Mouse (Mus musculus) limb, embryonic 15.5 days (tissue): ENCODE data around the gene Kif2a. TPM values are rescaled to one million over a fixed set of nuclear protein-coding genes. Genes with fewer than 3 reads are reported as not detected.

Experiments
- ATAC-seq: fragments of 200-750 bp; cut with Nextera tagmentation; 2 replicates; pipeline ENCODE4 v1.8.0; 2017; ENCODE audit warnings: low read depth, moderate TSS enrichment; ENCODE audit not compliant: insufficient number of reproducible peaks, low FRiP score, low TSS enrichment
- H3K27ac ChIP-seq: fragments of 300-500 bp; sonication (generic); 2 replicates; pipeline ENCODE4 v1.5.1; 2015; ENCODE audit warnings: moderate library complexity, mild to moderate bottlenecking, inconsistent platforms
- H3K27me3 ChIP-seq: fragments of 300-500 bp; sonication (generic); 2 replicates; pipeline ENCODE4 v1.6.1; 2015; ENCODE audit warnings: inconsistent platforms
- H3K36me3 ChIP-seq: fragments of 300-500 bp; sonication (generic); 2 replicates; pipeline ENCODE4 v1.6.1; 2015; ENCODE audit warnings: inconsistent platforms
- H3K4me1 ChIP-seq: fragments of 300-500 bp; sonication (generic); 2 replicates; pipeline ENCODE4 v1.6.1; 2015; ENCODE audit warnings: inconsistent platforms
- H3K4me2 ChIP-seq: fragments of 300-500 bp; sonication (generic); 2 replicates; pipeline ENCODE4 v1.6.1; 2015; ENCODE audit warnings: mild to moderate bottlenecking, inconsistent platforms
- H3K4me3 ChIP-seq: fragments of 300-500 bp; sonication (generic); 2 replicates; pipeline ENCODE4 v1.5.1; 2015; ENCODE audit warnings: mild to moderate bottlenecking, inconsistent platforms
- H3K9ac ChIP-seq: fragments of 300-500 bp; sonication (generic); 2 replicates; pipeline ENCODE4 v1.6.1; 2015; ENCODE audit warnings: inconsistent platforms
- H3K9me3 ChIP-seq: fragments of 300-500 bp; sonication (generic); 2 replicates; pipeline ENCODE4 v1.6.1; 2016; ENCODE audit warnings: inconsistent platforms
- WGBS: fragments of 180-500 bp; shearing (Covaris S2); methylation state at CpG from one replicate; pipeline ENCODE4 v1.1.7; 2015; 5-methylcytosine and 5-hydroxymethylcytosine counted together
- polyA plus RNA-seq: library from polyadenylated mRNA; unstranded; fragments of >200 nt; fragmentation: Nextera tagmentation; extraction: Ambion mirVana; gene quantifications from 2 replicates; pipeline ENCODE4 v1.2.1, GENCODE M21; 2015

The Kif2a gene
- 22.7 and 22.9 TPM in 2 replicates for polyA plus RNA-seq

DNA sequence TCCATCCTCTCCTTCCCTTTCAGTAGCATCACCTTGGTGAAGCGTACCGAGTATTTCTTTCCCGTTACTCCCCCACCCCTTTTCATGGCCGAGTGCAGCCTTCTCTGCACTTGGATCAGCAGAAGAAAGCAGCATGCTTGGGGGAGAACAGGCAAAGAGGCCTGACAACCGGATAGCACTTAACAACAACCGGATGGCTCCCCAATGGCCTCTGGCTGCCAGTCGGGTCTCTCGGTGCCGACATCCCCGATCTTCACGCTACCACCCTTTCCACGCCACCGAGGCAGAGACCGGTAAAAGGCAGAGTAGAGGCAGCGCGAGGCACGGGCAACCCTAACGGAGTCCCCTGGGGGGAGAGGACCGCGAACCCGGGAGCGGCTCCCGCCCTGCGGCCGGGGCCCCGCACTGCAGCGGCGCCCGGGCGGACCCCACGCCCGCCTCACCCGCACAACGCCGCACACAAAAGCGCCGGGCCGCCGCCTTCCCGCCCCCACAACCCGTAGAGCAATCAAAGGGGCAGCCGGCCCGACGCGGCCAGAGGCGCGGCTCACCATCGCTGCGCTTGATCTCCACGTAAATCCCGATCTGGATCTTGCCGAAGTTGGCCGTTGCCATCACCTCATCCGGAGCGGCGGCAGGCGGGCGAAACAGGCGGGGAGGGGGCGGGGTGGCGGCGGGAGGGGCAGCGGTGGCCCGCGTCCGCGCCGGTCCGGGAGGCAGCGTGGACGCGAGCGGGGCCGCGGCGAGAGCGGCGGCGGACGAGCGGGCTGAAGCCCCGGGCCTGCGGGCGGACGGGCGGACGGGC lies at the start of gene Kif2a:
TSS of gene Kif2a (minus strand) at position 666 of the 805 bp plus-strand sequence.
- H3K36me3 ChIP-seq: no peaks in the 10 kb centered on the region
- H3K27me3 ChIP-seq: no peaks in the 10 kb centered on the region
- H3K27ac ChIP-seq: peak within 1 kb of the TSS; percentile 93
- peaks cover 2% of the 10 kb centered on the region; the same call in 1 of the 2 replicates for H3K4me1 ChIP-seq
- peak within 1 kb of the TSS; percentile 78 for H3K4me2 ChIP-seq
- peak within 1 kb of the TSS; percentile 94 for H3K4me3 ChIP-seq
- peak; percentile 59 for ATAC-seq
- peak within 1 kb of the TSS; percentile 82 for H3K9ac ChIP-seq
- no peaks in the 10 kb centered on the region for H3K9me3 ChIP-seq
- WGBS: under 1% methylated on average over 59 of the region's 87 CpGs

DNA sequence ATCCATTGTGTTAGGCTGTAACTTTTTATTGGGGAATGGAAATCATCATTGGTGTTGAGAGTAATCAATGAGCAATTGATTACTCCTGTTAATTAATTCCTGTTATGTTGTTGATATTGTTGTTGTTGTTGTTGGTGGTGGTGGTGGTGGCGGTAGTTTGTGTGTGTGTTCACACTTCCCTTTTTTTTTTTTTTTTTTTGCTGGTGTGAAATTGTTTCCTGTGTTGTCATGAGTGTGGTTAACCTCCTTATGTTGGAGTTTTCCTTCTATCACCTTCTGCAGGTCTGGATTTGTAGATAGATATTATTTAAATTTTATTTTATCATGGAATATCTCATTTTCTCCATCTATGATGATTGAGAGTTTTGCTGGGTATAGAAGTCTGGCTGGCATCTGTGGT lies 47.1 kb upstream of the Kif2a start:
- Histone ChIP-seq H3K4me1 (peaks cover 13% of the 10 kb centered on the region), H3K9ac (no peak overlapping the region), H3K4me2 (no peak overlapping the region), H3K27me3 (no peaks in the 10 kb centered on the region), H3K36me3 (no peaks in the 10 kb centered on the region), H3K9me3 (no peaks in the 10 kb centered on the region), H3K4me3 (no peak overlapping the region), H3K27ac (no peak overlapping the region)
- ATAC-seq: no peak
- 92% methylated on average over 1 of the region's 1 CpGs for WGBS

DNA sequence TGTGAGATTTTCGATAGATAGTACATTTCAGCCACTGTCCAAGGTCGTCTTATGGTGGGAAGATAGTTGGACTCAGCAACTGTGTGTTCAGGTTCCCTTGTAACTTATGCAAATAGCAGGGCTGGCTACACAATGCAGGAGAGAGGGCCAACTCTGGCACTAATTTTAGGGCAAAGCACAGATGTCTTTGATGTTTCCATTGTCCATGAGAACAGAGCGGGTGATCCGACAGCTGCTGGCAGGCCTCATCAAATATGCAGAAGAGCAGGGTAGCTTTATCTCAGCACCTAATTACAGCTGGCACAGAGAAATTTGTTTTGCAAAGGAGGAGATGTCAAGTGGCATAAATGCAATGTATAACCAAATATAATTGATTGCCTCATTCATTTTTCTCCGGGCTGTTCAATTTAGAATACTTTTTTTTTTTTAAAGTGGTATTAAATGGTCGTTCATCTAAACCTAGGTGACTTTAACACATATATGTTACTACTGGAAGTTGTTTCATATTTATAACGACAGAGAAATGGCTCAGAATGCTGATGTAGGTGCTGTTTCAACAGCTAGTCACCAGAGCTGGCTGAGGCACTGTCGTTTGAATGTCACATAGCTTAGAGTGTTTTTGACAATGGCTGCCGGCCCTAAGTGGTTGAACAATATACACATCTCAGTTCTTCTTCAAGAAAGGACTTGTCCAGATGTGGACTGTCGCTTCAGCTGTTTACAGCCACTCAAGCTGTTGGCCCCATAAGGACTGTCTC lies 43.4 kb upstream of the Kif2a start:
- H3K27ac ChIP-seq: no peak overlapping the region
- H3K4me3 ChIP-seq: no peak overlapping the region
- H3K9me3 ChIP-seq: no peaks in the 10 kb centered on the region
- H3K27me3 ChIP-seq: no peaks in the 10 kb centered on the region
- H3K36me3 ChIP-seq: no peaks in the 10 kb centered on the region
- WGBS: 71% methylated on average over 10 of the region's 10 CpGs
- H3K4me2 ChIP-seq: no peak overlapping the region
- H3K4me1 ChIP-seq: no peaks in the 10 kb centered on the region
- no peak for ATAC-seq
- H3K9ac ChIP-seq: no peak overlapping the region

DNA sequence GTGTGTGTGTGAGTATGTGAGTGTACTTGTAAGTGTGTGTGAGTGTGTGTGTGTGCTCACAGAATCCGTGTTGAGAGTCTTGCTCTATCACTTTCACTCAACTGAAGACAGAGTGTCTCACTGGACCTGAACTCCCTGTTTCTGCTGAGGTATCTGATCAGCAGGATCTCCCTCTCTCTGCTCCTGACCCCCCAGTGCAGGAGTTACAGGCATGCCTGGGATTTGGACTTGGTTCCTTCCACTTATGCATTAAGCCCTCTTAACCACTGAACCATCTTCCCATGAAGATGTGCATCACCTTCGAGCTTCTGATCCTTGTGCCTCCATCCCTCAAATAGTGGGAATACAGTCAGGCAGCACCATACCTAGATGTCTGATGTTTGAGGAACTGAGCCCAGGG lies 42.3 kb upstream of the Kif2a start:
- no peaks in the 10 kb centered on the region for H3K4me1 ChIP-seq
- ATAC-seq: no peak
- no peaks in the 10 kb centered on the region for H3K9me3 ChIP-seq
- WGBS: 74% methylated on average over 2 of the region's 2 CpGs
- no peaks in the 10 kb centered on the region for H3K27me3 ChIP-seq
- no peak overlapping the region for H3K9ac ChIP-seq
- no peak overlapping the region for H3K27ac ChIP-seq
- H3K4me2 ChIP-seq: no peak overlapping the region
- no peaks in the 10 kb centered on the region for H3K36me3 ChIP-seq
- no peak overlapping the region for H3K4me3 ChIP-seq

DNA sequence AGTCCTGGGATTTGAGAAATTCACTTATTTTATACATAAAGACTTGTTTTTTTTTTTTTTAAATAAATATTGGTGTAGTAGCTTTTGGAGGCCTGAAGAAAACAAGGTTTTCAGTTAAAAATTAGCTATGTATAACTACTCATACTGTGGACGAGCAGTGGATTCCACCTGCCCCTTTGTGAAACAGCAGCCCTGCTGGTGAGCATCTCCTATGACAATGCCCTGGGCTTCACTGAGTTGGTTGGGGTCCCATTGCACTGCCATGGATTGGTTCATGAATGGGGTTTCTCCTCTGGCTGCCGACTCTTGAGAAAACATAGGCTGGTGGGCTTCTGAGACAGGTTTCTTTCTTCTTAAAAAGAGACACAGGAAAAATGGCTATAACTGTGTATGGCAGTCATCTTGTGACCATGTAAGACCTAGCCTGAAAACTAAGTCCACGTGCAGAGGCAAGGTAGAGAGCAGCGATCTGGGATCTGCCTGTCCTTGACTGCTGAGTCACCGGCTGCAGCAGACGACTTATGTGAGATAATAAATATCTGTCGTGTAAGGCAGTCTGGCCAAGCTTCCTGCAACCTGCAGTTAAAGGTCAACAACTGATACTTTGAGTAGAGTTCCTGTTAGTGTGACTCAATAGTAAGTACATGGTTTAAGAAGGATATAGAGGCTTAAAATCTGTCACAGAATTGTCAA lies 41.3 kb upstream of the Kif2a start:
- WGBS: 55% methylated on average over 7 of the region's 7 CpGs
- Histone ChIP-seq H3K27me3 (no peaks in the 10 kb centered on the region), H3K4me1 (no peaks in the 10 kb centered on the region), H3K27ac (no peak overlapping the region), H3K36me3 (no peaks in the 10 kb centered on the region), H3K9ac (no peak overlapping the region), H3K4me2 (no peak overlapping the region), H3K4me3 (no peak overlapping the region), H3K9me3 (no peaks in the 10 kb centered on the region)
- ATAC-seq: no peak

DNA sequence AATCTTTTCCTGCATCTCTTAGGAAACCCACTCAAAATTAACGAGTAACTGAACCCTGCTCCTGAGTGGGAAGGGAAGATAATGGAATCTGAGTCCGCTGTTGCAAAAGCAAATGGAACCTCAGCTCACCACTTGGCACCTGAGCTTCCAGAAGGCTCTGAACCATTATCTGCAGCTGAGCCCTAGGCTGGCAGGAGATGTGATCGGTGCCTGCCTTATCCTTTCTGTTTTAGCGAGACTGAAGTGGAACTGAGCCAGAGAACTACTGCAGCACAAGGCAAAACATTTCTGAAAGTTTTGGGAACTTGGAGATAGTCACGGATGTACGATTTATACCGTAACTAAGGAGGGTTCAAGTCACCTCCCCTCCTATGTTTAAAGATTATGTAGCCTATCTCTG lies 38.2 kb upstream of the Kif2a start:
- H3K9me3 ChIP-seq: no peaks in the 10 kb centered on the region

DNA sequence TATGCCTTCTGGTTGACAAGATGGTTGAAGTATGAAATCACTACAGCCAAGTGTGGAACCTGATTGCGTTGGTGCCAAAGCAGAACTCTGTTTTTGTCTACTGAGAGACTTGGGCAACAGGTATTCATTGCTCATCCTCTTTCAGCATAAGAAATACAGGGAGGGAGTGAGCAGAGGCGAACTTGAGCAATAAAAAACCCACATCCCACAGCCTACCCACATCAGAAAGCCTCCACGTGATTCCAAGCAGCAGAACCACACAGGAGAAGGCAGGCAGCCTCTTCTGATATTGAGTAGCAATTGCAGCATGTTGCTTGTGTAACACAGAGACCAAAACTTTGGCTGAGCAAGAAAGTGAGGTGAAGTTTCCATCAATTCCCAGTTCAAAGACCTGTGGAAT lies 37.5 kb upstream of the Kif2a start:
- no peaks in the 10 kb centered on the region for H3K9me3 ChIP-seq
- H3K4me2 ChIP-seq: no peak overlapping the region
- no peaks in the 10 kb centered on the region for H3K36me3 ChIP-seq
- H3K4me3 ChIP-seq: no peak overlapping the region
- ATAC-seq: no peak
- no peak overlapping the region for H3K9ac ChIP-seq
- H3K27ac ChIP-seq: no peak overlapping the region
- H3K4me1 ChIP-seq: no peaks in the 10 kb centered on the region
- WGBS: 61% methylated on average over 3 of the region's 3 CpGs
- no peaks in the 10 kb centered on the region for H3K27me3 ChIP-seq

More for the DNA sequence above, 38.2 kb upstream of the Kif2a start:
- no peak for ATAC-seq
- H3K36me3 ChIP-seq: no peaks in the 10 kb centered on the region
- H3K27ac ChIP-seq: no peak overlapping the region
- H3K4me1 ChIP-seq: no peaks in the 10 kb centered on the region
- 52% methylated on average over 7 of the region's 7 CpGs for WGBS
- H3K4me2 ChIP-seq: no peak overlapping the region
- H3K27me3 ChIP-seq: no peaks in the 10 kb centered on the region
- no peak overlapping the region for H3K9ac ChIP-seq
- H3K4me3 ChIP-seq: no peak overlapping the region

DNA sequence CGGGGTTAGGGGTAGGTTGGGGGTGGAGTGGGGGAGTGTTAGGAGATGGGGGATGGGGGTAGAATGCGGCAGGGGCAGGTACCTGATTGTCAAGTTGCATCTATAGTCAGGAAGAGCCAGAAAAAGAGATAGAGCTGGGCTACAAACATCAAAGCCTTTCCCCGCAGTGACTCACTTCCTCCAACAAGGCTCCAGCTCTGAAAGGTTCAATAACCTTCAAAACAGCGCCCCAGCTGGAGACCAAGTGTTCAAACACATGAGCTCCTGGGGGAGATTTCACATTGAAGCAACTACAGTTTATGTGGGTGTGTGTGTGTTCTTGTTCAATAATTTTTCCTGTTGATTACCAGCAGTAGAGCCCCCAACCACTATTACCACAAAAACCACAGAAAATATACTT lies 34.4 kb upstream of the Kif2a start:
- no peaks in the 10 kb centered on the region for H3K36me3 ChIP-seq
- no peaks in the 10 kb centered on the region for H3K9me3 ChIP-seq
- 45% methylated on average over 4 of the region's 4 CpGs for WGBS
- H3K4me3 ChIP-seq: no peak overlapping the region
- no peak overlapping the region for H3K27ac ChIP-seq
- H3K9ac ChIP-seq: no peak overlapping the region
- no peak for ATAC-seq
- no peak overlapping the region for H3K4me2 ChIP-seq
- no peaks in the 10 kb centered on the region for H3K4me1 ChIP-seq
- H3K27me3 ChIP-seq: no peaks in the 10 kb centered on the region

DNA sequence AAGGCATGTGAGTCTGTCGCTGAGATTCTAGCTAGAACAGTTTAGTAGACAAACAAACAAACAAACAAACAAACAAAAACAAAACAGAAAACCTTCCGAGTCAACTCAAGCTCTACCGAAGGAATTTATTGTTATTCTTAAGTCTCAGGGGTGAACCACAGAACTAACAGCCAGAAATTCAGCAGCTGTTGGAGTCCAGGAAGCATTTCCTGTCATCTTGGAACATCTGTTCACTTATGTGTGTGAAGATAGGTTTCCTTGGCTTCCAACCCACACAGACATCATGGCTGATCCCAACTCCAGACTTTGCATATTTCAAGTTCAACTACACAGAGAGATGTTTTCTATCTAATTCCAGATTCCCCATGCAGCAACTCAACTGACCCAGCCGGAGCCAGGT lies 32.6 kb upstream of the Kif2a start:
- H3K4me2 ChIP-seq: no peak overlapping the region
- no peaks in the 10 kb centered on the region for H3K4me1 ChIP-seq
- 50% methylated on average over 4 of the region's 4 CpGs for WGBS
- H3K9ac ChIP-seq: no peak overlapping the region
- no peak overlapping the region for H3K27ac ChIP-seq
- no peak overlapping the region for H3K4me3 ChIP-seq
- no peaks in the 10 kb centered on the region for H3K36me3 ChIP-seq
- H3K27me3 ChIP-seq: no peaks in the 10 kb centered on the region
- H3K9me3 ChIP-seq: no peaks in the 10 kb centered on the region
- ATAC-seq: no peak

DNA sequence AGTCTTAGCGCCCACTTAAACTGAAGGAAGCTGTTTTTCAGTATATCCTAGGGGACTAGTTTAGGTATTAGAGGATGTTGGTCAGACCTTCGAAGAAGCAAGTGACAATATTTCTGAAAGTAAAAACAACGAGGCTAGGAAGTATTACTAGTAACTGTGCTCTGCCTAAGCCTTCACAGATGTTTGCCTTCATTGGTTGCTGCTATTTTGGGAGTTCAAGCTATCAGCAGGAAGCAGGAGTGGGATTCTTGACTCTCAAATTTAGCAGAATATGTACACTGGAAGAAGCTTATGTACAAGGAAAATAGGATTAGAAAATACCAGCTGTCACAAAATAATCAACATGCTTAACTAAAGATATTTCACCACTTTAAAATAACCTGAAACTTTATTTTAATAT lies 29.4 kb upstream of the Kif2a start:
- Histone ChIP-seq H3K9ac (no peak overlapping the region), H3K4me3 (no peak overlapping the region), H3K4me2 (no peak overlapping the region), H3K9me3 (no peaks in the 10 kb centered on the region), H3K27ac (no peak overlapping the region), H3K27me3 (no peaks in the 10 kb centered on the region), H3K4me1 (no peaks in the 10 kb centered on the region), H3K36me3 (no peaks in the 10 kb centered on the region)
- ATAC-seq: no peak
- 79% methylated on average over 3 of the region's 3 CpGs for WGBS

DNA sequence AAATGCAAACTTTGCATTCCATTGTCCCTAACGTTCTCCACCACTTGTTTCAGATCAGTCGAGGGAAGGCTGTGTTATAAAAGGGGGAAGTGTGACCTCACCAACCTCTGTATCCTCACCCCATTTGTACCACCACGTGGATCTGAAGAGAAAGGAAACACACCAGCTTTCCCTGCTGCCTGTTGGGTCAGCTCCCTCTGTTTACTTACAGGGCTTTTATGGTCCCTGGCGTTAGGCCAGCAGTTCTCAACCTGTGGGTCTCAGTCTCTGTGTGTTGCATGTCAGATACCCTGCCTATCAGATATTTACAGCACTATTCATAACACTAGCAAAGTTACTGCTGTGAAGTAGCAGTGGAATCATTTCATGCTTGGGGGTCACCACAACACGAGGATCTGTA lies 22.3 kb upstream of the Kif2a start:
- Histone ChIP-seq H3K4me3 (no peak overlapping the region), H3K9me3 (no peaks in the 10 kb centered on the region), H3K27me3 (no peaks in the 10 kb centered on the region), H3K36me3 (no peaks in the 10 kb centered on the region), H3K9ac (no peak overlapping the region), H3K4me2 (no peak overlapping the region), H3K27ac (no peak overlapping the region), H3K4me1 (no peaks in the 10 kb centered on the region)
- 18% methylated on average over 5 of the region's 5 CpGs for WGBS
- no peak for ATAC-seq

DNA sequence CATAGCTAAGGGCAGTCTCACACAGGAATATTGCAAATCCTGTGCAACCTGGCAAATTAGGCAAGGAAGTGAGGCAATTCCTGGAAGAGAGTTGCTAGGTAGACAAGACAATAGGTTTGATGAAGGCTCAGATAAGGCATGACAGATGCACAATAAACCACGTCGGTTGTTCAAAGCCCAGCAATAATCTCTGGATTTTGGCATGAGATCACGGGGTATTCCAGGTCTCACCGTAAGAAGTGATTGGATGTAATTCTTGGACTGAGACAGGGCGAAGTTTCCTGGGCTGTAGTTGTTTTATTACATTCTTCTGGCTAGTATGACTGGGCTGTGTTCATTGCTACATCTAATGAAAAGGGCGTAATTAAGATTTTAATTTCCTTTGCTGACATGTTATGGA lies 20.6 kb upstream of the Kif2a start:
- H3K27me3 ChIP-seq: no peaks in the 10 kb centered on the region
- WGBS: 54% methylated on average over 6 of the region's 6 CpGs
- no peaks in the 10 kb centered on the region for H3K36me3 ChIP-seq
- H3K4me1 ChIP-seq: no peaks in the 10 kb centered on the region
- H3K9ac ChIP-seq: no peak overlapping the region
- H3K4me3 ChIP-seq: no peak overlapping the region
- H3K27ac ChIP-seq: no peak overlapping the region
- no peak for ATAC-seq
- no peaks in the 10 kb centered on the region for H3K9me3 ChIP-seq
- no peak overlapping the region for H3K4me2 ChIP-seq
